Mouse (Mus musculus) megakaryocyte, embryonic 14.5 days (primary cell): ENCODE results near the gene Try5.

Experiments
- FLI1 ChIP-seq: IDR thresholded peaks from 2 replicates; pipeline ENCODE4 v1.6.1; 2012; ENCODE audit warnings: low read length, inconsistent platforms, mixed read lengths
- GATA1 ChIP-seq: IDR thresholded peaks from 3 replicates; pipeline ENCODE4 v1.6.1; 2012; ENCODE audit warnings: mixed read lengths, low read length, inconsistent platforms, borderline replicate concordance

DNA sequence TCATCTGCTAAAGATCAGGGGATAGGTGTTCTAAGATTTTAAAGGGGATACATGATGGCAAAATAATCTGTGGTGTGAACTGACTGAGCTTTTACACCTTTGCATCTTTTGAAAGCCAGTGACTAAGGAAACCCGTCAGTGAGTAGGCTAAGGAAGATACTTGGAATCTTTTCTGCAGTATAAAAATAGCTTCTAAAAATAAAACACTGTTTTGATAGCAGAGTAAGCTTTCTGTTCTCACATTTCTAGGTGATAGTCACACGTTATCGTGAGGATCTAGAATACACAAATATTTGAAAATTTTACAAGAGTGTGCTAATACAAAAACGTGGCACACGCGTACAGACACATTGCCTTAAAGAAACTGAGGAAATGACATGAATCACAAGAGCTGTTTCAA lies 50.5 kb downstream of the Try5 start:
- TF ChIP-seq GATA1 = no peak
- no peak for TF ChIP-seq FLI1
